Mouse (Mus musculus) limb, embryonic 12.5 days (tissue): Measurements from ENCODE around the gene Nepro. TPM values are rescaled to one million over a fixed set of nuclear protein-coding genes. Genes with fewer than 3 reads are reported as not detected.

ENCODE experiments used
- ATAC-seq: fragments of 200-750 bp; cut with Nextera tagmentation; 2 replicates; pipeline ENCODE4 v1.8.0; 2017; ENCODE audit warnings: low read depth, moderate TSS enrichment; ENCODE audit not compliant: insufficient number of reproducible peaks, insufficient read depth, low FRiP score, low TSS enrichment
- H3K27ac ChIP-seq: fragments of 300-500 bp; sonication (generic); 2 replicates; pipeline ENCODE4 v1.5.1; 2016; ENCODE audit warnings: mild to moderate bottlenecking, moderate library complexity
- H3K27me3 ChIP-seq: fragments of 300-500 bp; sonication (generic); 2 replicates; pipeline ENCODE4 v1.6.1; 2016; ENCODE audit warnings: mild to moderate bottlenecking, moderate library complexity
- H3K36me3 ChIP-seq: fragments of 300-500 bp; sonication (generic); 2 replicates; pipeline ENCODE4 v1.6.1; 2016; ENCODE audit warnings: mild to moderate bottlenecking, moderate library complexity
- H3K4me1 ChIP-seq: fragments of 300-500 bp; sonication (generic); replicated peaks from 2 replicates; pipeline ENCODE4 v1.6.1; 2016
- H3K4me2 ChIP-seq: fragments of 300-500 bp; sonication (generic); 2 replicates; pipeline ENCODE4 v1.6.1; 2016; ENCODE audit warnings: mild to moderate bottlenecking, moderate library complexity
- H3K4me3 ChIP-seq: fragments of 300-500 bp; sonication (generic); replicated peaks from 2 replicates; pipeline ENCODE4 v1.5.1; 2016; ENCODE audit warnings: mild to moderate bottlenecking
- H3K9ac ChIP-seq: fragments of 300-500 bp; sonication (generic); replicated peaks from 2 replicates; pipeline ENCODE4 v1.6.1; 2016; ENCODE audit warnings: mild to moderate bottlenecking, moderate library complexity
- H3K9me3 ChIP-seq: fragments of 300-500 bp; sonication (generic); 2 replicates; pipeline ENCODE4 v1.6.1; 2016; ENCODE audit warnings: mild to moderate bottlenecking, moderate library complexity
- WGBS: fragments of 180-500 bp; shearing (Covaris S2); methylation state at CpG from one replicate; pipeline ENCODE4 v1.1.7; 2016; 5-methylcytosine and 5-hydroxymethylcytosine counted together
- polyA plus RNA-seq: library from polyadenylated mRNA; unstranded; fragments of >200 nt; fragmentation: Nextera tagmentation; extraction: Ambion mirVana; gene quantifications from 2 replicates; pipeline ENCODE4 v1.2.1, GENCODE M21; 2016

The Nepro gene
- polyA plus RNA-seq, 1 experiment from 2014 or later = 12.8 TPM

DNA sequence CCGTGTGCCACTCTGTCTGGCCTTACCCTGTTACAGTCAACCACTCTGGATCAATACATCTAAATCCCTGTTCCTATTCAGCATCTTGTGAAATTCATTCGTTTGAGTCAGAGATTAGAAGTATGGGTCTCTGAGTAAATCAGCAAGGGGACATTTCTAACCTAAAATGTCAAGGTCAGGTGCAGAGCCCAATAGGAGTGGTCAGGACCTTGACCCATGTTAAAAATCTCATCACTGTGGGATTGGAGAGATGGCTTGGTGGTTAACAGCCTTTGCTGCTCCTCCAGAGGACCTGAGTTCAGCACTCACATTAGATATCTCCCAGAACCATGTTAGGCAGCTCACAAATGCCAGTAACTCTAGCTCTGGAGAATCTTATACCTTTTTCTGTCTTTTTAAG lies 33.6 kb upstream of the Nepro start:
- H3K4me3 ChIP-seq = no peak overlapping the region
- no peak for ATAC-seq
- H3K36me3 ChIP-seq = no peaks in the 10 kb centered on the region
- H3K27me3 ChIP-seq = no peaks in the 10 kb centered on the region
- peaks cover 57% of the 10 kb centered on the region for H3K4me1 ChIP-seq
- no peaks in the 10 kb centered on the region for H3K9me3 ChIP-seq
- H3K9ac ChIP-seq = no peak overlapping the region
- H3K4me2 ChIP-seq = no peak overlapping the region
- H3K27ac ChIP-seq = no peak overlapping the region
- 81% methylated on average over 2 of the region's 2 CpGs for WGBS

DNA sequence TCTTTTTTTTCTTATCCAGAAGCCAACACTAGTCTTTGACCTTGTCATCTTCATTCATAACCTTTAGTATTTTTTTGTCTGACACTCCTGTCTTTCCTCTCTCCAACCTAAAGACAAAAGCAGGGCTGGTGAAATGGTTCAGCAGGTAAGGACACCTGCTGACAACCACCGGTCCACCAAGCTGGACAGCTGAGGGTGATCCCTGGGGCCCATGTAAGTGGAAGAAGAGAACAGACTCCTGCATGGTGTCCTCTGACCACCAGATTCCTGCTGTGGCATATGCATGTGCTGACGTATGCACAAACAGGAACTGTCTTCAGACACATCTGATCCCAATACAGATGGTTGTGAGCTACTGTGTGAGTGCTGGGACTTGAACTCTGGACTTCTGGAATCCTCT lies 33.0 kb upstream of the Nepro start:
- Histone ChIP-seq H3K9ac (no peak overlapping the region), H3K4me2 (no peak overlapping the region), H3K27me3 (no peaks in the 10 kb centered on the region), H3K36me3 (no peaks in the 10 kb centered on the region), H3K27ac (no peak overlapping the region), H3K9me3 (no peaks in the 10 kb centered on the region), H3K4me1 (peaks cover 60% of the 10 kb centered on the region), H3K4me3 (no peak overlapping the region)
- 67% methylated on average over 2 of the region's 2 CpGs for WGBS
- ATAC-seq = no peak

DNA sequence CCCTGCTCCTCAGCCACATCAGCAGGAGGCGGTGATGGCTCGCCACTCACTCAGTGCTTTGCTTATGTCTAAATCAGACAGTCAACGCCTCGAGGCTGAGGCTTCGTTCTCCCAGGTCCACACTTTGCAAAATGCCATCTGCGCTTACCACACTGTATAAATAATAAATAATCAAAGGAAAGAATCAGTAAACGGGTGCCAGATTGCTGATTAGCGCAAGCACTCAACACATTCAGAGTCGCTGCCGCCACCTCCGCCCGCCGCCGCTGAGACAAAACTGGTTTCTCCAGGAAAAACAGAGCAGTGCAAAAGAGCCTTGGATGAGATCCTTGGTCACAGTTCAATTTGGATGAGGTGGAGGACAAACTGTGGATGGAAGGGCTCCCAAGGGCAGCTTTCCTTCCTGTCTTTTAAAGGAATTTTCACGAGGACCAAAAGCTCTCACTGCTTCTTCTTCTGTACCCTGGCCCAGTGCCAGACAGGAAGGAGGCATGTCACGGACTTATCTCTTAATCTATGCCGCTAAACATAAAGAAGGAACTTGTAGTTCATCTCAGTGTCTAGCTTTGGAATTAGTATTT lies 32.5 kb upstream of the Nepro start:
- H3K9ac ChIP-seq = no peak overlapping the region
- H3K4me3 ChIP-seq = no peak overlapping the region
- no peak overlapping the region for H3K4me2 ChIP-seq
- 65% methylated on average over 17 of the region's 17 CpGs for WGBS
- no peak for ATAC-seq
- no peaks in the 10 kb centered on the region for H3K36me3 ChIP-seq
- H3K4me1 ChIP-seq = peaks cover 60% of the 10 kb centered on the region
- H3K27ac ChIP-seq = 0 out of 2 replicates have a peak overlapping the region, but pooled peaks have one; percentile 35
- H3K27me3 ChIP-seq = no peaks in the 10 kb centered on the region
- no peaks in the 10 kb centered on the region for H3K9me3 ChIP-seq

DNA sequence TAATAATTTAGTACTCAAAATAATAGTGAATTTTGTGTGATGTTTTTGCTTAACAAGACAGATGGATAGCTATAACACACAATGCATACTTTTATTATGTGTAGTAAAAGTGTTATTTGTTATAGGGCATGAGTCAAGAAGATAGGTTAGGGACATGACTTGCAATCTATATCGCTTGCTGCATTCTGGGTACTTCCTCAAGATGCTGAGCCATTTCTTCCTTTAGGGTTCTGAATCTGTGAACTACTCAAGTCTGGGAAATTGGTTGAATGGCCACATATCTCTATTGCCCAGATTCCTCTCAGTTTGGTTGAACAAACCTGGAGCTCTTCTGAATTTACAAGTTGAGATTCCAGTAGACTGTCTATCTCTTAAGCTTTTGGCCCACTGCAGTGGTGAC lies 31.6 kb upstream of the Nepro start:
- H3K9me3 ChIP-seq = no peaks in the 10 kb centered on the region
- WGBS = 94% methylated on average over 1 of the region's 1 CpGs
- ATAC-seq = no peak
- H3K27me3 ChIP-seq = no peaks in the 10 kb centered on the region
- no peak overlapping the region for H3K27ac ChIP-seq
- no peak overlapping the region for H3K9ac ChIP-seq
- no peak overlapping the region for H3K4me3 ChIP-seq
- peaks cover 60% of the 10 kb centered on the region for H3K4me1 ChIP-seq
- H3K4me2 ChIP-seq = no peak overlapping the region
- H3K36me3 ChIP-seq = no peaks in the 10 kb centered on the region

DNA sequence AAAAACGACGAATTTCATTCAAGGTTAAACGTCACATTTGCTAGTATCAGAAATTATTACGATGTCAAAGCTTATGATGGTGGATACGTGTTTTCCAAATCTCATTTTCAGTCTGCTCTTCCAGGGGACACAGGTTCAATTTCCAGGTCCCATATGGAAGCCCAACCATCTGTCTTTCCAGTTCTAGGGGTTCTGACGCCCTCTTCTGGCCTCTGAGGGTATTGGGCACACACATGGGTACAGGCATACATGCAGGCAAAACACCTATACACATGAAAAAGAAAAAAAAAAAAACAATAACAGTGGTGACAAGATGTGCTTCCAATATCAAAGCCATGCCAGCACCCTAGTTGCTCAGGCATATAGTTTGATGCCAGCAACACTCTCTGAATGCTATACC lies 30.4 kb upstream of the Nepro start:
- no peak for ATAC-seq
- Histone ChIP-seq H3K4me3 (no peak overlapping the region), H3K36me3 (no peaks in the 10 kb centered on the region), H3K4me2 (no peak overlapping the region), H3K4me1 (peaks cover 52% of the 10 kb centered on the region), H3K27me3 (no peaks in the 10 kb centered on the region), H3K9me3 (no peaks in the 10 kb centered on the region), H3K9ac (no peak overlapping the region), H3K27ac (no peak overlapping the region)
- 72% methylated on average over 6 of the region's 6 CpGs for WGBS

DNA sequence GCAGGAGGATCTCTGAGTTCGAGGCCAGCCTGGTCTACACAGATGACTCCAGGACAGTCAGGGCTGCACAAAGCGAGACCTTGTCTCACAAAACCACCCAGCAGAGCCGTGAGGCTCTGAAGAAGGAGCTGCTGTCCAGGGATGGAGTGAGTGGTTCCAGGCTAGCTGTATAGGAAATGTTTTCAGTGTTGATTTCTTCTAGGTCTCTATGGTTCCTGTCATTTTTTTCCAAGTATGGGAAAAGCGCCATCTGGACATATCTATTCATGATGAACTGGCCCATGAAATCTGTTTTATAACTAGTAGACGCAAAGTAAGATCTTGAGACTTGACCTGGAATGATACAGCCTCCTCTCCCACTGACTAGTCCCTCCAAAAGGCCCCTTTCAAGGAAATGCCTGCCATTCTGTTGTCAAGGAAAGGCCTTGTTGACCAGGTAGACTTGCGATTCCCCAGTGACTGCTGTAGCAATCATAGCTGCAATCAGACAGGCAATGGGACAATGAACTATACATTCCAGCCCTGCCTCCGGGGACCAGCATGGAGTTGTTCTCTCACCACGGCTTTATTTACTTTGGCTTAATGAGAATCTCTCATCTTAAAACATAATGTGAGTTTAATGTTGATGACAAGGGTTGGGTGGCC lies 28.8 kb upstream of the Nepro start:
- H3K27ac ChIP-seq = peak overlapping the region; percentile 92
- no peak overlapping the region; the same call in 1 of the 2 replicates for H3K4me2 ChIP-seq
- no peaks in the 10 kb centered on the region for H3K9me3 ChIP-seq
- no peaks in the 10 kb centered on the region for H3K36me3 ChIP-seq
- H3K27me3 ChIP-seq = no peaks in the 10 kb centered on the region
- no peak overlapping the region for H3K9ac ChIP-seq
- ATAC-seq = no peak; the same call in 1 of the 2 replicates
- H3K4me3 ChIP-seq = no peak overlapping the region
- WGBS = 68% methylated on average over 8 of the region's 8 CpGs
- peaks cover 41% of the 10 kb centered on the region for H3K4me1 ChIP-seq

DNA sequence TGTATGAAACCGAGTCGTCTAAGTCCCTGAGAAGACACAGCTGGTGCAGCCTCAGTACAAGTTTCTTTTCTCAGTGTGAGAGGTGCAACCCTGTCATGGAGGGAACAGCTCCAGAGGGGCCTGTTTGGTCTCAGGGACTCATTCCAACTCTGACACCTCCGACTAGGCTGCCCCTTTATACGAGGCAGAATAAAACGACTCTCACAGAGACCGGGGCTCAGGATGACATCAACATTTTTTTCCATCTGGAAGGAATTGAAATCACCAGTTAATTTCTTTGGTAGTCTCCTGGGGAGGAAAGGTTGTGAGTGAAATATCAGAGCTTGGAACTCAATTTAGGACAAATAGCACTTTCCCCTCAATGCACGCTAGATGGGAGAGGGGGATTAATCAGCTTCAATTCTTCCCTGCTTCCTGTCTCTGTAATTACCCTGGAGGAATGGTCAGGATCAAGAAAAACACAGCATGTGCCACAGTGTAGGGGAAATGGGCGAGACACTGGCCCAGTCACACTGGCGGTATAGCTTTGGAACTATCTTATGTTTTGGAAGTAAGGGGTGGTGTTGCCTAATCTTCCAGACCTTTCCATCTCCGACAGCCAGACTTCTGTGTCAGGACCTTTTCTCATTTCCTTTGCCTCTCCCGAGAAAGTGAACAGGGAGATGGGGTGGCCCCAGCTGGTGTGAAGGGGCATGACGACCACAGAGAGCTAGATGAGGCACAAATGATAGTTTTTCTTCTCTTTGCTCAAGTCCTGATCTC lies 28.1 kb upstream of the Nepro start:
- H3K9me3 ChIP-seq = no peaks in the 10 kb centered on the region
- no peak overlapping the region for H3K9ac ChIP-seq
- WGBS = 17% methylated on average over 12 of the region's 12 CpGs
- peaks cover 40% of the 10 kb centered on the region for H3K4me1 ChIP-seq
- no peak overlapping the region for H3K4me3 ChIP-seq
- H3K36me3 ChIP-seq = no peaks in the 10 kb centered on the region
- H3K4me2 ChIP-seq = peak overlapping the region; percentile 20; the same call in 1 of the 2 replicates
- peak overlapping the region; percentile 92 for H3K27ac ChIP-seq
- peak; percentile 97 for ATAC-seq
- H3K27me3 ChIP-seq = no peaks in the 10 kb centered on the region

DNA sequence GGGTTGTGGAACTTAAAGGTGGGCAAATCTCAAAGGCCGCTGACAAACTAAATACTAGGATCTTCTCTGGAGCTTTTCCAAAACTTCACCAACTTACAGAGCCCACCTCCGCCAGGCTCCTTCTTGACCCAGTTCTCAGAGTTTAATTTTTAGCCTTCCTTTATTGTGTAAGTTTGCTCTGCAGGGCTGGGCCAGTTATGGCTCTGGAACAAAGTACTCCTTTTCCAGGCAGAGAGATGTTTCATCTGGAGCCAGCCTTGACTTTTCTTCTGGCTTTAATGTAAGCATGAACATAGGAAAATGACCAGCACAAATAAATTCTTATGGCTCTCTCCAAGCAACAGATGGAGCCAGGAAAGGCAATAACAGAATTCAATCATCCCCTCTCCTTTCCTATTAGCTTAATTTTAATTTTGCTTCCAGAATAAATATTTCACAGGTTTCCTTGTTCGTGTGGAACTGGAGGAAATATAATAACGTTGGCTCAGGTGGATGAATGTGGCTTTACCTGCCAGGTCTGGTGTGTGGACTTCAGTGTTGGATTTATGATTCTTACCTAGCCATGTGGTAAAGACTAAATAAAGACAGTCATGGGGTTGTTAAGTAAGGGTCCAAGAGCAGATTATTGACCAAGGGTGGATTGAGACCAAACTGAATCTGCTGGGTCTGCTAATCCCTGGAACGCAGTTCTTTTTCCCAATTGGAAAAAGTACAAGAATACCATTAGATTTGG lies 26.5 kb upstream of the Nepro start:
- Histone ChIP-seq H3K4me1 (peaks cover 35% of the 10 kb centered on the region), H3K9ac (no peak overlapping the region), H3K4me3 (no peak overlapping the region), H3K27ac (peak overlapping the region; percentile 54), H3K27me3 (no peaks in the 10 kb centered on the region), H3K36me3 (no peaks in the 10 kb centered on the region), H3K4me2 (no peak overlapping the region), H3K9me3 (no peaks in the 10 kb centered on the region)
- 82% methylated on average over 5 of the region's 5 CpGs for WGBS
- no peak for ATAC-seq

DNA sequence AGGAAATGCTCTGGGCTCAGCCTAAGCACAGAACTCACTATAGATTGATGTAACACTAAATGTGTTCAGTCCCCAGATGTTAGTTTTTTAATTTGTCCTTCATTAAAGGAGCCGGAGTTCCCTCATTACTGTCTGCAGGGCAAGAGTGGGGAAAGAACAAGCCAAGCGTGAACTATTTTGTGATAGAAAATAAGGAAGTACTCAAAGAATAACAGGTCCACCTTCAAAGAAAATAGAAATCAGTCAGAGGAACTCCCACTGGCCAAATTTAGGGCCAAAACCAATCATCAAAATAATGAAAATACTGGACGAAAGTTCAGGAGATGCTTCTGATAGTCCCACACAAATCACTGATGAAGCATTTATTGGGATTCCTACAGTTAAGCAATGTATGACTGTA lies 22.9 kb upstream of the Nepro start:
- no peak for ATAC-seq
- peaks cover 41% of the 10 kb centered on the region for H3K4me1 ChIP-seq

DNA sequence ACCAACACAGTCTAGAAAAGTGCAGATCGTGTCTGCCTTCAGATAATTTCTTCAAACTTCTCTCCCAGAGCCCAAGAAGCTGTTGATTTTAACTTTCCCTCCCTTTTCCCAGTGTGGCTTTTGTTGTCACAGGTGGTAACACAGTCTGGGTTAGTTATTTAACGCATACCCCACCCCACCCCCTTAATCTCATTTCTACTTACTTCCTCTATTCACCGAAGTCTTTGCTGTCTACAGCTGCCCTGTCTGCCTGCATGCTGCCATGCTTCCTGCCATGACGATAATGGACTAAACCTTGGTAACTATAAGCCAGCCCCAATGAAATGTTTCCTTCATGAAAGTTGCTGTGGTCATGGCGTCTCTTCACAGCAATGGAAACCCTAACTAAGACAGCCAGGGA lies 21.8 kb upstream of the Nepro start:
- no peak for ATAC-seq
- WGBS = 72% methylated on average over 5 of the region's 5 CpGs
- peak overlapping the region; percentile 59 for H3K27ac ChIP-seq

More for the DNA sequence above, 22.9 kb upstream of the Nepro start:
- no peak overlapping the region for H3K4me2 ChIP-seq
- H3K27ac ChIP-seq = no peak overlapping the region
- H3K36me3 ChIP-seq = no peaks in the 10 kb centered on the region
- H3K27me3 ChIP-seq = no peaks in the 10 kb centered on the region
- no peaks in the 10 kb centered on the region for H3K9me3 ChIP-seq
- WGBS = 88% methylated on average over 3 of the region's 3 CpGs
- H3K4me3 ChIP-seq = no peak overlapping the region
- H3K9ac ChIP-seq = no peak overlapping the region

DNA sequence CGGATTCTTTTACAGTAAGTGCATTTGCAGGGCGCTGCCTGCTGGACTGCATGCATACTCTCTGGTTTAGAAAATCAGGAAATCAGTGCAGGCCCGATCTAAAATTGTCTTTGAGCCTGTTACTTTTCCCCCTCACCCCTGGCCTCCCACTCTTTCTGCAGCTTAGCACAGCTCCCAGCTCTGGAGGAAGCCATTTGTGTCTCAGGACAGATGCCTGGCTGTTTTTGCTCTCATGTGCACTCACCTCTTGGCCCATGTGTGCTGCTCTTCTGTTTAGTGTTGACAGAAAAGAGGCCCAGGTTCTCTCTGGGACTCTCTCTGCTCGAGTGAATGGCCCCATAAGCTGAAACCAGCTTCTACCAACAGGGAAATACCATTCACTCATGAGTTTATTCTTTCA lies 20.6 kb upstream of the Nepro start:
- H3K4me2 ChIP-seq = no peak overlapping the region
- ATAC-seq = peak; percentile 85
- H3K9me3 ChIP-seq = no peaks in the 10 kb centered on the region
- no peak overlapping the region for H3K9ac ChIP-seq
- H3K4me1 ChIP-seq = peaks cover 25% of the 10 kb centered on the region
- no peaks in the 10 kb centered on the region for H3K27me3 ChIP-seq
- no peaks in the 10 kb centered on the region for H3K36me3 ChIP-seq
- WGBS = 36% methylated on average over 4 of the region's 4 CpGs
- no peak overlapping the region for H3K4me3 ChIP-seq
- H3K27ac ChIP-seq = peak overlapping the region; percentile 82

More for the DNA sequence above, 21.8 kb upstream of the Nepro start:
- peaks cover 32% of the 10 kb centered on the region for H3K4me1 ChIP-seq
- no peaks in the 10 kb centered on the region for H3K9me3 ChIP-seq
- no peaks in the 10 kb centered on the region for H3K27me3 ChIP-seq
- no peak overlapping the region for H3K4me2 ChIP-seq
- H3K9ac ChIP-seq = no peak overlapping the region
- H3K4me3 ChIP-seq = no peak overlapping the region
- no peaks in the 10 kb centered on the region for H3K36me3 ChIP-seq
